ENCODE assay signal across 8 mouse cellular contexts in genomic region chr11:55461019-55461645, GRCm38 (mm10). TPM values are rescaled to one million over a fixed set of nuclear protein-coding genes. Genes with fewer than 3 reads are reported as not detected.
DNase-seq lines count a peak whose midpoint lies in the region; ATAC-seq and TF ChIP-seq lines count a peak whose summit lies in the region.

TSS of gene Atox1 (minus strand) at chr11:55461239.

- H3K27ac ChIP-seq in forebrain, embryonic 16.5 days (ENCODE audit: low read length) = peak within 1 kb of the TSS; percentile 67
- peak within 1 kb of the TSS; percentile 89 for H3K27ac ChIP-seq in layer of hippocampus, adult 2 months
- peak within 1 kb of the TSS; percentile 82 for H3K27ac ChIP-seq in lung, embryonic 14.5 days (ENCODE audit: low read depth)
- H3K27ac ChIP-seq in olfactory bulb, adult 2 months (ENCODE audit: insufficient read depth, low read depth, low read length) = peak within 1 kb of the TSS; percentile 55
- H3K27ac ChIP-seq in thymus, adult 2 months (ENCODE audit: control insufficient read depth, insufficient read depth, low read length) = no peak within 1 kb of the TSS; the same call in 1 of the 2 replicates

- ATAC-seq in G1E (ENCODE audit: extremely low read depth, insufficient number of reproducible peaks, low FRiP score, poor library complexity, severe bottlenecking) = peak; percentile 99
- ATAC-seq in forebrain, embryonic 16.5 days = peak; percentile 97
- peak; percentile 98 for ATAC-seq in lung, embryonic 14.5 days (ENCODE audit: insufficient read depth)

- under 1% methylated on average over 35 of the region's 36 CpGs for WGBS in forebrain, embryonic 16.5 days
- WGBS in lung, embryonic 14.5 days = under 1% methylated on average over 36 of the region's 36 CpGs
- WGBS in olfactory bulb, adult 2 months = 1% methylated on average over 36 of the region's 36 CpGs
- 2% methylated on average over 36 of the region's 36 CpGs for WGBS in thymus, adult 2 months

- peaks cover 39% of the 10 kb centered on the region for H3K4me1 ChIP-seq in G1E (ENCODE audit: insufficient read depth, low read depth, low read length)
- peaks cover 14% of the 10 kb centered on the region for H3K4me1 ChIP-seq in forebrain, embryonic 16.5 days (replicated peaks; ENCODE audit: control insufficient read depth, insufficient read depth, low read length)
- peaks cover 5% of the 10 kb centered on the region; the same call in 1 of the 2 replicates for H3K4me1 ChIP-seq in lung, embryonic 14.5 days (ENCODE audit: insufficient read depth)
- H3K4me1 ChIP-seq in olfactory bulb, adult 2 months (ENCODE audit: control insufficient read depth, insufficient read depth, low read length) = 0 out of 2 replicates have a peak, but pooled peaks cover 3% of the 10 kb centered on the region
- peaks cover 18% of the 10 kb centered on the region for H3K4me1 ChIP-seq in thymus, adult 2 months (replicated peaks; ENCODE audit: control insufficient read depth, insufficient read depth, low read length)

- TF ChIP-seq CTCF in G1E (IDR thresholded peaks at IDR 0.05; ENCODE audit: low read depth, low read length) = no peak
- TF ChIP-seq CTCF in layer of hippocampus, adult 2 months (conservative IDR thresholded peaks at IDR 0.05) = no peak
- no peak for TF ChIP-seq CTCF in lung, embryonic 14.5 days (IDR thresholded peaks at IDR 0.05; ENCODE audit: low read depth)
- TF ChIP-seq CTCF in olfactory bulb, adult 2 months (IDR thresholded peaks at IDR 0.05; ENCODE audit: insufficient read depth, low read depth, low read length) = no peak
- TF ChIP-seq CTCF in thymus, adult 2 months (IDR thresholded peaks at IDR 0.05; ENCODE audit: borderline replicate concordance, control insufficient read depth, extremely low read depth, insufficient read depth, low read length, poor library complexity) = peak; percentile 7; the same call in 1 of the 2 replicates

- H3K4me3 ChIP-seq in G1E (ENCODE audit: low read depth, low read length) = peak within 1 kb of the TSS; percentile 96
- H3K4me3 ChIP-seq in forebrain, embryonic 16.5 days (replicated peaks; ENCODE audit: low read length) = peak within 1 kb of the TSS; percentile 76
- peak within 1 kb of the TSS; percentile 93 for H3K4me3 ChIP-seq in layer of hippocampus, adult 2 months
- H3K4me3 ChIP-seq in lung, embryonic 14.5 days (ENCODE audit: low read depth, low read length) = peak within 1 kb of the TSS; percentile 76
- peak within 1 kb of the TSS; percentile 60 for H3K4me3 ChIP-seq in olfactory bulb, adult 2 months (ENCODE audit: insufficient read depth, low read depth, low read length)
- peak within 1 kb of the TSS; percentile 68 for H3K4me3 ChIP-seq in thymus, adult 2 months (ENCODE audit: control insufficient read depth, insufficient read depth, low read length)

- peak; percentile 92 for DNase-seq in G1E (ENCODE audit: low spot score)
- peak; percentile 94 to 95 for DNase-seq in cerebellum, adult 18-20 months
- DNase-seq in heart, postnatal 36 days = peak; percentile 94
- DNase-seq in layer of hippocampus, adult 2 months (ENCODE audit: low spot score in 2 of 2) = peak; percentile 92 to 96
- peak; percentile 99 for DNase-seq in lung, embryonic 14.5 days
- DNase-seq in thymus, adult 2 months = peak; percentile 88

- peak within 1 kb of the TSS; percentile 68 for H3K9ac ChIP-seq in forebrain, embryonic 16.5 days (replicated peaks; ENCODE audit: low read depth, low read length)
- H3K9ac ChIP-seq in lung, embryonic 14.5 days = peak within 1 kb of the TSS; percentile 66

- intact Hi-C loops in heart, postnatal 36 days (cut with DNase I) = loop anchor here (10.0 kb wide), 1 partner anchor 656 kb away; no protein-coding TSS in a partner anchor

- H3K4me2 ChIP-seq in forebrain, embryonic 16.5 days (ENCODE audit: low read length) = peak within 1 kb of the TSS; percentile 94
- H3K4me2 ChIP-seq in lung, embryonic 14.5 days = peak within 1 kb of the TSS; percentile 91

- H3K36me3 ChIP-seq in G1E (replicated peaks) = peaks cover 31% of the 10 kb centered on the region
- H3K36me3 ChIP-seq in forebrain, embryonic 16.5 days (ENCODE audit: control insufficient read depth, insufficient read depth) = no peaks in the 10 kb centered on the region
- H3K36me3 ChIP-seq in lung, embryonic 14.5 days (ENCODE audit: insufficient read depth) = no peaks in the 10 kb centered on the region
- H3K36me3 ChIP-seq in thymus, adult 2 months (ENCODE audit: control insufficient read depth, insufficient read depth, low read length) = no peaks in the 10 kb centered on the region

- H3K9me3 ChIP-seq in G1E (replicated peaks) = no peaks in the 10 kb centered on the region
- no peaks in the 10 kb centered on the region for H3K9me3 ChIP-seq in forebrain, embryonic 16.5 days (ENCODE audit: control insufficient read depth, low read length)
- no peaks in the 10 kb centered on the region for H3K9me3 ChIP-seq in lung, embryonic 14.5 days (ENCODE audit: low read depth, low read length)

- peak; percentile 71 for TF ChIP-seq POLR2A in olfactory bulb, adult 2 months (IDR thresholded peaks at IDR 0.05; ENCODE audit: insufficient read depth, low read depth, low read length)
- peak; percentile 58; the same call in 1 of the 2 replicates for TF ChIP-seq POLR2A in thymus, adult 2 months (IDR thresholded peaks at IDR 0.05; ENCODE audit: control insufficient read depth, extremely low read depth, insufficient read depth, low read length, poor library complexity)

- H3K27me3 ChIP-seq in G1E (ENCODE audit: insufficient read depth, low read length) = no peaks in the 10 kb centered on the region
- no peaks in the 10 kb centered on the region for H3K27me3 ChIP-seq in forebrain, embryonic 16.5 days (replicated peaks; ENCODE audit: control insufficient read depth, insufficient read depth, low read length)
- H3K27me3 ChIP-seq in lung, embryonic 14.5 days (ENCODE audit: insufficient read depth, low read length) = no peaks in the 10 kb centered on the region
- H3K27me3 ChIP-seq in thymus, adult 2 months (ENCODE audit: control insufficient read depth, insufficient read depth, low read length) = no peaks in the 10 kb centered on the region

RNA-seq across cellular contexts. Expression of gene Atox1, which starts in this region (rescaled TPM):
- total RNA-seq in G1E (2014; fragmentation: Nextera tagmentation) (37.0 and 37.7 TPM in 2 replicates), G1E (2017) (103 and 125 TPM in 2 replicates)
- polyA plus RNA-seq in G1E (2012) = 39.7 and 92.8 TPM in 2 replicates
- polyA plus RNA-seq in forebrain, embryonic 16.5 days (2015; fragmentation: Nextera tagmentation; extraction: Ambion mirVana) = 218 and 221 TPM in 2 replicates
- 100 to 1,000 TPM; 117 to 124 TPM for total RNA-seq in heart, postnatal 36 days (2021)
- total RNA-seq in layer of hippocampus, adult 2 months (2021) = 10 to 100 TPM; 88.4 to 92.4 TPM
- 506 and 535 TPM in 2 replicates for polyA plus RNA-seq in lung, embryonic 14.5 days (2014; fragmentation: Nextera tagmentation; extraction: Ambion mirVana)
- polyA plus RNA-seq in olfactory bulb, adult 2 months (2012; ENCODE audit: insufficient read depth, insufficient read length, low replicate concordance, missing spikeins) = not detected in 2 replicates
- polyA plus RNA-seq in thymus, adult 2 months (2012; rRNA removed) = 383 and 432 TPM in 2 replicates
